Mouse (Mus musculus) erythroblast, adult 5-6 weeks (primary cell): Measurements from ENCODE around the gene 1700025F22Rik. TPM values are rescaled to one million over a fixed set of nuclear protein-coding genes. Genes with fewer than 3 reads are reported as not detected.
"Not testable (repeated sequence)": the region's sequence is repeated elsewhere in the genome, so short reads cannot be mapped to it uniquely, and the experiment has no call there.

Experiments used
- ATAC-seq: replicated peaks from 2 replicates; pipeline ENCODE4 v1.8.0; 2016; ENCODE audit warnings: moderate number of reproducible peaks, mild to moderate bottlenecking, moderate TSS enrichment, inconsistent platforms; ENCODE audit not compliant: poor library complexity, low FRiP score, severe bottlenecking
- total RNA-seq, 2 experiments: library from RNA; stranded (forward) in 1 of 2; stranded (reverse) in 1 of 2; fragments of 150-400 nt in 1 of 2; fragments of 200-764, 138-1000 nt in 1 of 2; gene quantifications; 2 replicates each; pipeline versions ENCODE4 v1.2.3 to v1.2.4; 2015 to 2017; ENCODE audit warnings: low replicate concordance in 2 of 2

1700025F22Rik gene
- not detected in 2 replicates for total RNA-seq (2015; ENCODE audit: low replicate concordance)
- not detected in 2 replicates for total RNA-seq (2017; ENCODE audit: low replicate concordance)

GRCm38 (mm10) chr19:11165172-11165571 lies at the start of gene 1700025F22Rik:
Gene 1700025F22Rik, minus strand, starts transcription at chr19:11165320.
- ATAC-seq: no peak

- no peak for ATAC-seq
Observed at GRCm38 (mm10) chr19:11196546-11196945, 31.4 kb upstream of the 1700025F22Rik start, which contains the start of gene Ms4a13. Gene Ms4a13, minus strand, starts transcription at chr19:11196737.

- ATAC-seq: no peak
Observed at GRCm38 (mm10) chr19:11192552-11192951, 27.4 kb upstream of the 1700025F22Rik start.

GRCm38 (mm10) chr19:11184121-11184520 lies 19.0 kb upstream of the 1700025F22Rik start:
- ATAC-seq: no peak

- ATAC-seq: no peak
Observed at GRCm38 (mm10) chr19:11177464-11177863, 12.3 kb upstream of the 1700025F22Rik start.

- ATAC-seq: not testable (repeated sequence)
Observed at GRCm38 (mm10) chr19:11157890-11158289, 7.2 kb downstream of the 1700025F22Rik start.

GRCm38 (mm10) chr19:11135336-11135735 lies 29.8 kb downstream of the 1700025F22Rik start:
- no peak for ATAC-seq

GRCm38 (mm10) chr19:11134852-11135251 lies 30.3 kb downstream of the 1700025F22Rik start:
- no peak for ATAC-seq

GRCm38 (mm10) chr19:11130776-11131175 lies 34.3 kb downstream of the 1700025F22Rik start, which contains the start of gene 1700017D01Rik:
Gene 1700017D01Rik, minus strand, starts transcription at chr19:11130876.
- not testable (repeated sequence) for ATAC-seq

- ATAC-seq: no peak
Observed at GRCm38 (mm10) chr19:11129702-11130101, 35.4 kb downstream of the 1700025F22Rik start.

- peak; percentile 92 for ATAC-seq
Observed at GRCm38 (mm10) chr19:11121016-11121420, 44.1 kb downstream of the 1700025F22Rik start.

GRCm38 (mm10) chr19:11119338-11119737 lies 45.8 kb downstream of the 1700025F22Rik start:
- ATAC-seq: no peak

GRCm38 (mm10) chr19:11107746-11108145 lies 57.4 kb downstream of the 1700025F22Rik start:
- ATAC-seq: no peak

GRCm38 (mm10) chr19:11101880-11102279 lies 63.2 kb downstream of the 1700025F22Rik start:
- ATAC-seq: no peak

GRCm38 (mm10) chr19:11098401-11098800 lies 66.7 kb downstream of the 1700025F22Rik start:
- no peak for ATAC-seq

GRCm38 (mm10) chr19:11092131-11092530 lies 73.0 kb downstream of the 1700025F22Rik start:
- not testable (repeated sequence) for ATAC-seq

Other genes starting within 250 kb of the 1700025F22Rik start
- not detected in 2 replicates for gene Zp1, start 244.7 kb downstream of the 1700025F22Rik start, total RNA-seq (2015; ENCODE audit: low replicate concordance)
- gene Zp1, start 244.7 kb downstream of the 1700025F22Rik start, total RNA-seq (2017; ENCODE audit: low replicate concordance): not detected in 2 replicates
- gene Ptgdr2, start 228.2 kb downstream of the 1700025F22Rik start, total RNA-seq (2015; ENCODE audit: low replicate concordance): not detected in 2 replicates
- gene Ptgdr2, start 228.2 kb downstream of the 1700025F22Rik start, total RNA-seq (2017; ENCODE audit: low replicate concordance): not detected in 2 replicates
- 3.1 and 9.6 TPM in 2 replicates for gene Ccdc86, start 216.1 kb downstream of the 1700025F22Rik start, total RNA-seq (2015; ENCODE audit: low replicate concordance)
- gene Ccdc86, start 216.1 kb downstream of the 1700025F22Rik start, total RNA-seq (2017; ENCODE audit: low replicate concordance): 0.28 and 1.5 TPM in 2 replicates
- gene Ms4a10, start 190.7 kb downstream of the 1700025F22Rik start, total RNA-seq (2015; ENCODE audit: low replicate concordance): not detected in 2 replicates
- not detected in 2 replicates for gene Ms4a10, start 190.7 kb downstream of the 1700025F22Rik start, total RNA-seq (2017; ENCODE audit: low replicate concordance)
- gene Ms4a15, start 172.1 kb downstream of the 1700025F22Rik start, total RNA-seq (2015; ENCODE audit: low replicate concordance): not detected in 2 replicates
- gene Ms4a15, start 172.1 kb downstream of the 1700025F22Rik start, total RNA-seq (2017; ENCODE audit: low replicate concordance): 1.5 TPM in 1 of 2 replicates, not detected in the other
- not detected in 2 replicates for gene Ms4a18, start 147.3 kb downstream of the 1700025F22Rik start, total RNA-seq (2015; ENCODE audit: low replicate concordance)
- gene Ms4a18, start 147.3 kb downstream of the 1700025F22Rik start, total RNA-seq (2017; ENCODE audit: low replicate concordance): not detected in 2 replicates
- gene Ms4a8a, start 84.2 kb downstream of the 1700025F22Rik start, total RNA-seq (2015; ENCODE audit: low replicate concordance): 5.4 and 9.6 TPM in 2 replicates
- gene Ms4a8a, start 84.2 kb downstream of the 1700025F22Rik start, total RNA-seq (2017; ENCODE audit: low replicate concordance): 0.34 and 5.2 TPM in 2 replicates
- not detected in 2 replicates for gene 1700017D01Rik, start 34.4 kb downstream of the 1700025F22Rik start, total RNA-seq (2015; ENCODE audit: low replicate concordance)
- 0.14 TPM in 1 of 2 replicates, not detected in the other for gene 1700017D01Rik, start 34.4 kb downstream of the 1700025F22Rik start, total RNA-seq (2017; ENCODE audit: low replicate concordance)
- gene Ms4a13, start 31.4 kb upstream of the 1700025F22Rik start, total RNA-seq (2015; ENCODE audit: low replicate concordance): not detected in 2 replicates
- 0.60 TPM in 1 of 2 replicates, not detected in the other for gene Ms4a13, start 31.4 kb upstream of the 1700025F22Rik start, total RNA-seq (2017; ENCODE audit: low replicate concordance)
- not detected in 2 replicates for gene Ms4a12, start 67.1 kb upstream of the 1700025F22Rik start, total RNA-seq (2015; ENCODE audit: low replicate concordance)
- gene Ms4a12, start 67.1 kb upstream of the 1700025F22Rik start, total RNA-seq (2017; ENCODE audit: low replicate concordance): not detected in 2 replicates
- not detected in 2 replicates for gene Ms4a1, start 100.9 kb upstream of the 1700025F22Rik start, total RNA-seq (2015; ENCODE audit: low replicate concordance)
- gene Ms4a1, start 100.9 kb upstream of the 1700025F22Rik start, total RNA-seq (2017; ENCODE audit: low replicate concordance): 0.60 TPM in 1 of 2 replicates, not detected in the other
- not detected in 2 replicates for gene Ms4a5, start 118.6 kb upstream of the 1700025F22Rik start, total RNA-seq (2015; ENCODE audit: low replicate concordance)
- not detected in 2 replicates for gene Ms4a5, start 118.6 kb upstream of the 1700025F22Rik start, total RNA-seq (2017; ENCODE audit: low replicate concordance)
- gene Ms4a14, start 149.1 kb upstream of the 1700025F22Rik start, total RNA-seq (2015; ENCODE audit: low replicate concordance): not detected in 2 replicates
- gene Ms4a14, start 149.1 kb upstream of the 1700025F22Rik start, total RNA-seq (2017; ENCODE audit: low replicate concordance): 0.26 TPM in 1 of 2 replicates, not detected in the other
- gene Ms4a7, start 170.8 kb upstream of the 1700025F22Rik start, total RNA-seq (2015; ENCODE audit: low replicate concordance): 3.3 TPM in 1 of 2 replicates, not detected in the other
- gene Ms4a7, start 170.8 kb upstream of the 1700025F22Rik start, total RNA-seq (2017; ENCODE audit: low replicate concordance): 8.4 and 23.1 TPM in 2 replicates
- 7.9 TPM in 1 of 2 replicates, not detected in the other for gene Ms4a4a, start 210.2 kb upstream of the 1700025F22Rik start, total RNA-seq (2015; ENCODE audit: low replicate concordance)
- gene Ms4a4a, start 210.2 kb upstream of the 1700025F22Rik start, total RNA-seq (2017; ENCODE audit: low replicate concordance): not detected in 2 replicates
- 13.0 and 20.8 TPM in 2 replicates for gene Ms4a4c, start 239.4 kb upstream of the 1700025F22Rik start, total RNA-seq (2015; ENCODE audit: low replicate concordance)
- 17.3 and 17.6 TPM in 2 replicates for gene Ms4a4c, start 239.4 kb upstream of the 1700025F22Rik start, total RNA-seq (2017; ENCODE audit: low replicate concordance)